Mouse (Mus musculus) lung, postnatal 0 days (tissue): Measurements from ENCODE around the gene Trak1.

Experiments
- CTCF ChIP-seq: IDR thresholded peaks from 2 replicates; pipeline ENCODE4 v1.5.1; 2016; ENCODE audit warnings: antibody characterized with exemption, mild to moderate bottlenecking
- EP300 ChIP-seq: IDR thresholded peaks from 2 replicates; pipeline ENCODE4 v1.6.1; 2016; ENCODE audit warnings: antibody characterized with exemption, mild to moderate bottlenecking, control low read depth

- no peak for TF ChIP-seq EP300
- no peak for TF ChIP-seq CTCF
These were observed 209.3 kb downstream of the Trak1 start for GRCm38 (mm10) chr9:121506478-121507180.
